Mouse (Mus musculus) cerebellum, adult 2 months (tissue): ENCODE data around the gene Eps15l1.

Experiments used
- CTCF ChIP-seq: fragments of 200-500 bp; IDR thresholded peaks from 2 replicates; pipeline ENCODE4 v1.5.1; 2011; ENCODE audit warnings: low read depth, mild to moderate bottlenecking, control low read depth, low read length, moderate library complexity, borderline replicate concordance; ENCODE audit not compliant: insufficient read depth
- POLR2A ChIP-seq: fragments of 200-500 bp; IDR thresholded peaks from 2 replicates; pipeline ENCODE4 v1.6.1; 2011; ENCODE audit warnings: low read length, control low read depth, borderline replicate concordance; ENCODE audit not compliant: insufficient read depth

DNA sequence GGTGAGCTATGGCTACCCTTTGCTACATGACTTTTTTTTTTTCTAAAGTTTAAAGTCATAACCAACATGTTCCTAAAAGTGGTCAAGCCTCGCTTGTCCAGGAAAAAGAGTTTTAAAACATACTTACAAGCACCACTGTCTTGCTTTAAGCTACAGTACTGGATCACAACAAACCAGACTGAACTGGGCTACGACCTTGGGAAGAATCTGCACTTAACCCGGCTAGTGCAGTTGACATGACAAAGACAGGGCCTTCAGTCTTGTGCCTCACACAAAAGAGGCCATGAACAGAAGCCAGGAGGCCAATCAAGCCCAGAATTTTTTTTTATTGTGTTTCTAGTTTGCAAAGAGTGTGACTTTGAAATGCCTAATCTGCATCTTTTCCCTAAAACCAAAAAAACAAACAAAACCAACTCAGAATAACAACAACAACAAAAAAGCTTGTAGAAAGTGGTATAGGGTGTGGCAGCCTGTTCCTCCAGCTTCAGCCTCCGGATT lies 87.1 kb downstream of the Eps15l1 start:
- TF ChIP-seq CTCF (no peak), POLR2A (no peak)
